Mouse (Mus musculus) thymus, adult 2 months (tissue): ENCODE data around the gene Ushbp1. TPM values are rescaled to one million over a fixed set of nuclear protein-coding genes. Genes with fewer than 3 reads are reported as not detected.
"Not testable (repeated sequence)": the region's sequence is repeated elsewhere in the genome, so short reads cannot be mapped to it uniquely, and the experiment has no call there.

Experiments
- DNase-seq: peaks from one replicate; pipeline ENCODE4 v3.0.0; 2021
- H3K27ac ChIP-seq: fragments of 200-500 bp; 2 replicates; pipeline ENCODE4 v1.5.1; 2012; ENCODE audit warnings: low read length, control low read depth; ENCODE audit not compliant: control insufficient read depth, insufficient read depth
- H3K27me3 ChIP-seq: fragments of 200-500 bp; 2 replicates; pipeline ENCODE4 v1.6.1; 2012; ENCODE audit warnings: mild to moderate bottlenecking, low read length, moderate library complexity, mixed read lengths; ENCODE audit not compliant: control insufficient read depth, insufficient read depth
- H3K36me3 ChIP-seq: fragments of 200-500 bp; 2 replicates; pipeline ENCODE4 v1.6.1; 2012; ENCODE audit warnings: mild to moderate bottlenecking, low read length, moderate library complexity; ENCODE audit not compliant: control insufficient read depth, insufficient read depth
- H3K4me1 ChIP-seq: fragments of 200-500 bp; replicated peaks from 2 replicates; pipeline ENCODE4 v1.6.1; 2012; ENCODE audit warnings: low read length; ENCODE audit not compliant: control insufficient read depth, insufficient read depth
- H3K4me3 ChIP-seq: fragments of 200-500 bp; 2 replicates; pipeline ENCODE4 v1.5.1; 2012; ENCODE audit warnings: mild to moderate bottlenecking, low read length, control low read depth, moderate library complexity; ENCODE audit not compliant: control insufficient read depth, insufficient read depth
- CTCF ChIP-seq: fragments of 200-500 bp; IDR thresholded peaks from 2 replicates; pipeline ENCODE4 v1.5.1; 2012; ENCODE audit warnings: mild to moderate bottlenecking, control low read depth, low read length, moderate library complexity, borderline replicate concordance; ENCODE audit not compliant: control insufficient read depth, poor library complexity, insufficient read depth; ENCODE audit errors: extremely low read depth
- POLR2A ChIP-seq: fragments of 200-500 bp; IDR thresholded peaks from 2 replicates; pipeline ENCODE4 v1.6.1; 2012; ENCODE audit warnings: mild to moderate bottlenecking, low read length, control low read depth, moderate library complexity; ENCODE audit not compliant: control insufficient read depth, poor library complexity, insufficient read depth; ENCODE audit errors: extremely low read depth
- WGBS: fragments of 180-500 bp; shearing (Covaris S2); methylation state at CpG from one replicate; pipeline ENCODE4 v1.1.7; 2018; 5-methylcytosine and 5-hydroxymethylcytosine counted together
- polyA plus RNA-seq: library from polyadenylated mRNA; depleted of rRNA; stranded (reverse); fragments of >200 nt; gene quantifications from 2 replicates; pipeline ENCODE4 v1.2.3, GENCODE M21; 2012; rRNA removed

Gene Ushbp1
- polyA plus RNA-seq, result 9.9 and 13.6 TPM in 2 replicates

- H3K27ac ChIP-seq, result no peak within 1 kb of the TSS
- H3K4me3 ChIP-seq, result 0 out of 2 replicates have a peak within 1 kb of the TSS, but pooled peaks have one; percentile 1
- DNase-seq, result no peak
- peaks cover 13% of the 10 kb centered on the region for H3K4me1 ChIP-seq
- H3K36me3 ChIP-seq, result peaks cover 8% of the 10 kb centered on the region; the same call in 1 of the 2 replicates
- H3K27me3 ChIP-seq, result no peaks in the 10 kb centered on the region
- TF ChIP-seq CTCF, result no peak
- TF ChIP-seq POLR2A, result no peak
- WGBS, result 91% methylated on average over 9 of the region's 9 CpGs
These were observed at the start of gene Ushbp1 for GRCm38 (mm10) chr8:71395629-71396028. TSS of gene Ushbp1 (minus strand) at chr8:71395802.

DNA sequence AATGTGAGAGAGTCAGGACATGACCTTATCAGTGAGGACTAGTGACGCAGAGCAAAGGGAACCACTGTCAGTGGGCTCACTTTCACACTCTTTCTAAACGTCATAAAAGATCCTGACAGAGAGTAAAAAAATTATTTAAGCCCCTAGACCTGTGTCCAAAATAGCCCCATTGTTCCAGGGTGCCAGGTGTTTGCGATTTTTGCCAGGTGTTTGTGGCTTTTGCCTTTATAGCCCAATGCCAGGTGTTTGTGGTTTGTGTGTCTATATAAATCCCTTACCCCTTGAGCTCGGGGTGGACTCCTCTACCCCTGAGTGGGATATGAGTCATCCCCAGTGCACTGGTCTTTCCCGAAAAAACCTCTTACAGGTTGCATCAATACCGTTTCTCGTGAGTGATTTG, 49.5 kb upstream of the Ushbp1 start:
- DNase-seq, result no peak
- Histone ChIP-seq H3K4me3 (no peak overlapping the region), H3K27ac (no peak overlapping the region), H3K36me3 (no peaks in the 10 kb centered on the region), H3K4me1 (0 out of 2 replicates have a peak, but pooled peaks cover 5% of the 10 kb centered on the region), H3K27me3 (no peaks in the 10 kb centered on the region)
- WGBS, result 35% methylated on average over 7 of the region's 7 CpGs
- no peak for TF ChIP-seq POLR2A
- TF ChIP-seq CTCF, result no peak

DNA sequence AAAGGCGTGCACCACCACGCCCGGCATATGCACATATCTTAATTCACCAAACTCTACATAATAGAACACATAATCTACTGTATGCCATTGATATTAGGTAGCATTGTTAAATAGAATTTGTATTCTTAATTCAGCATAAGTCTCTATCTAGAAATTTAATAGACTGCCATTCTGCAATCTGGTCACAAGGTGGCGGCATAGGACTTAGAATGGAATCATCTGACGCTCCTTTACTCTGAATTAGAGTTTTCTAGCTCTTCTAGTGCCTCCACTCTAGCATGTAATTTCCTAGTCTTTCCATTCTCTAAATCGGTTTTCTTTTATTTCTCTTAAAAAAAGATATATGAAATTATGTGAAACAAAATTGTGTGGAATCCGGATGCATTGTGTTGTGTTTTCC, 45.8 kb upstream of the Ushbp1 start:
- Histone ChIP-seq H3K27me3 (no peaks in the 10 kb centered on the region), H3K4me1 (0 out of 2 replicates have a peak, but pooled peaks cover 5% of the 10 kb centered on the region), H3K27ac (no peak overlapping the region), H3K4me3 (no peak overlapping the region), H3K36me3 (no peaks in the 10 kb centered on the region)
- DNase-seq, result peak; percentile 59
- TF ChIP-seq POLR2A, result no peak
- no peak for TF ChIP-seq CTCF
- 1% methylated on average over 7 of the region's 7 CpGs for WGBS

DNA sequence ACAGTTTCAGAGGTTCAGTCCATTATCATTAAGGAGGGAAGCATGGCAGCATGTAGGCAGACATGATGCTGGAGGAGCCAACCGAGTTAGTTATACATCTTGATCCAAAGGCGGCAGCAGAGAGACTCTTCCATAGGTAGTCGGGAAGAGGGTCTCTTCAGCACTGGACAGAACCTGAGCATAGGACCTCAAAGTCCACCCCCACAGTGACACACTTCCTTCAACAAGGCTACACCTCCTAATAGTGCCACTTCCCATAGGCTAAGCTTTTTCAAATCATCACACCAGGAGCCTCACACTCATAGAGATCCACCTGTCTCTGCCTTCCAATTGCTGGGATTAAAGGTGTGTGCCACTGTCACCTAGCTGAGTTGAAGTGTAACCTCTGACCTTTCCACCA, 41.4 kb upstream of the Ushbp1 start:
- H3K27ac ChIP-seq, result no peak overlapping the region
- WGBS, result 61% methylated on average over 3 of the region's 3 CpGs
- DNase-seq, result no peak
- H3K27me3 ChIP-seq, result no peaks in the 10 kb centered on the region
- TF ChIP-seq CTCF (no peak), POLR2A (no peak)
- no peaks in the 10 kb centered on the region for H3K4me1 ChIP-seq
- H3K36me3 ChIP-seq, result no peaks in the 10 kb centered on the region
- H3K4me3 ChIP-seq, result no peak overlapping the region

- H3K27ac ChIP-seq, H3K4me3 ChIP-seq, H3K4me1 ChIP-seq, H3K27me3 ChIP-seq, DNase-seq, H3K36me3 ChIP-seq: not testable (repeated sequence)
- WGBS, result 89% methylated on average over 1 of the region's 1 CpGs
These were observed 37.3 kb upstream of the Ushbp1 start for GRCm38 (mm10) chr8:71432935-71433334.

- DNase-seq, result no peak
- Histone ChIP-seq H3K27me3 (no peaks in the 10 kb centered on the region), H3K4me3 (no peak overlapping the region), H3K4me1 (no peaks in the 10 kb centered on the region), H3K27ac (no peak overlapping the region), H3K36me3 (no peaks in the 10 kb centered on the region)
- TF ChIP-seq POLR2A (no peak), CTCF (no peak)
These were observed 26.5 kb upstream of the Ushbp1 start for GRCm38 (mm10) chr8:71422121-71422520.

DNA sequence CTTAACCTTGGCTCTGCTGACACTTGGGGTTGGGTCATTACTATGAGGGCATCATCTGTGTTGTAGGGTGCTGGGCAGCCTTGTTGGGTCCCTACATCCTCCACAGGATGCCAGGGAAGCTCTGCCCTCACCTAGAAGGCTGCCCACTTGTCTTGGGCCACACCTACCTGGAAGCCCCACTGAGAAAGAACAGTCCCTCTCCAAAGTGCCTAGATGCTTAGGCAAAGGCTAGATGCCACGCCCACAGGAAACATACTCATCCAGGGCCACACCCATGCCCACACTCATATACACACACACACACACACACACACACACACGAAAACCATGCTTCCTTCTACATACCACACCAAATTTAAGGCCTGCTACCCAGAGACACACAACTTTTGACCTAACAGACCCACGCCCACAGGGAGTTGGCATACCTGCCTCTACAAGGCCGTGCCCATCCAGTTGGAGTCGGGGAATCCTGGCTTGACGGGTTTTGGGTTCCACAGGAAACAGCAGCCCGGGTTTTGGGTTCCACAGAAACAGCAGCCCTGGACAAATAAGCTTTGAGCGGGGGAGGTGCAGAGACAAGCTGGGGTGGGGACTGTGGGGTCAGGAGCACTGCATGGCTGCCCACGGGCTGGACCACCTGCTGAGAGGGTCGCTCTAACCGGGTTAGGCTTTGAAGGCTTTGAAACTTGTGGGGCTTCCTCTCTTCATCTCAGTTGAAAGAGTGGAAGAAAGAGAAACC, 16.1 kb upstream of the Ushbp1 start:
- Histone ChIP-seq H3K4me3 (no peak overlapping the region), H3K4me1 (peaks cover 13% of the 10 kb centered on the region), H3K27ac (peak overlapping the region; percentile 29; the same call in 1 of the 2 replicates), H3K36me3 (peaks cover 5% of the 10 kb centered on the region; the same call in 1 of the 2 replicates), H3K27me3 (no peaks in the 10 kb centered on the region)
- DNase-seq, result no peak
- TF ChIP-seq CTCF, result no peak
- TF ChIP-seq POLR2A, result no peak
- 36% methylated on average over 11 of the region's 11 CpGs for WGBS
